Mouse (Mus musculus) hindlimb bud, embryonic 11.5 days (tissue): ENCODE measurements around the gene Vmn2r48.
"Not testable (repeated sequence)": the region's sequence is repeated elsewhere in the genome, so short reads cannot be mapped to it uniquely, and the experiment has no call there.

Source experiments
- DNase-seq: peaks from one replicate; pipeline ENCODE4 v3.0.0-alpha.2; 2012; ENCODE audit warnings: low read depth, low spot score; ENCODE audit errors: extremely low spot score

Gene Vmn2r48

DNA sequence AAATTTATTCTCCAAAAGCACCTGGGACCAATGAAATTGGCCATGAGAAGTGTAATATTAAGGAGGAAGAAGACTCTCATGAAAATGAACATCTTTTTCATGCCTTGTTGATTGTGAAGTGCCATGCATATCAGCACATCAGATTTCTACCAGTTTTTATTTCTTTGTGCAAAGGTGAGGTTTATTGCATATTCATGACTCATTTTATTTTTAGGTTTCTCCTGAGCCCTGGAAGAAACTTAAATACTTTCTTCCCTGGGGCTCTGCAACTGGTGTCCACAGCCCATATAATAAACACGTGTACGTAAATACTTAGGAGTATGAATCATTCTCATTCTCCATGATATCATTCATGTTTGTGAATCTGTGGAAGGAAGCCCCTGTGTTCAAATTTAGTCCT, at the start of gene Vmn2r48:
Gene Vmn2r48 (minus strand): TSS at position 101 of the 400 bp plus-strand sequence.
- not testable (repeated sequence) for DNase-seq

DNA sequence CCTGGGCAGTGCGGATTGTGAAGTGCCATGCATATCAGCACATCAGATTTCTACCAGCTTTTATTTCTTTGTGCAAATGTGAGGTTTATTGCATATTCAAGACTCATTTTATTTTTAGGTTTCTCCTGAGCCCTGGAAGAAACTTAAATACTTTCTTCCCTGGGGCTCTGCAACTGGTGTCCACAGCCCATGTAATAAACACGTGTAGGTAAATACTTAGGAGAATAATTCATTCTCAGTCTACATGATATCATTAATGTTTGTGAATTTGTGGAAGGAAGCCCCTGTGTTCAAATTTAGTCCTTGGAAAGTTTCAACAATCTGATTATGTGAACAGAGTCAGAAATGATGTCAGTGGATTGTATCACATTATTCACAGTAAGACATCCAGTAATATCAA, 38.8 kb upstream of the Vmn2r48 start, which contains the start of gene Vmn2r49:
Gene Vmn2r49 (minus strand): TSS at position 101 of the 400 bp plus-strand sequence.
- DNase-seq: not testable (repeated sequence)
